Mouse (Mus musculus) urinary bladder, postnatal 4 days (tissue): ENCODE measurements at regions not wholly inside any gene's neighbourhood (a gene's known extent, or its start where the extent isn't known, plus 50 kb on each side); places are given as distances from the start of the nearest gene placed in this dataset.
A peak's percentile ranks its signal among the peaks of the same experiment; 100 is the strongest.

Experiments used
- DNase-seq, 2 experiments: peaks; one replicate each; pipeline ENCODE4 v3.0.0; 2021 to 2022; ENCODE audit warnings: low spot score in 2 of 2

DNA sequence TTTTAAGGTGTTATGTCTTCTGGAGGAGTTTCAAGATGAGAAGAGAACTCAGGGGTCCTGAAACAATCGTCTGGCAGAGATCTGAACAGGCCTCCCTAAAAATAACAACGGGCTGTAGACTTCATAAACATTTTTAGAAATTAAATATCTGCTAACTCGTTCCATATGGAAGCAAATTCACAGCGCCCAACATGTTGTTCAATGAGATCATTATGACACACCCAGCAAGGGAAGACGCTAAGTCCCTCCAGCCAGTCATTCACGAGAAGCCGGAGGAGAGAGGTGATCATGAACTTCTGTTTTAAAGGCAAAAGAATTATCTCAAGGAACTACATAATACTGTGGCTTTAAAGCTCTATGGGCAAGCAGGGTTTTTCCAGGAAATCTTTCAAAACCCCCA is 334.8 kb downstream of the Efna5 start:
- no peak for DNase-seq

DNA sequence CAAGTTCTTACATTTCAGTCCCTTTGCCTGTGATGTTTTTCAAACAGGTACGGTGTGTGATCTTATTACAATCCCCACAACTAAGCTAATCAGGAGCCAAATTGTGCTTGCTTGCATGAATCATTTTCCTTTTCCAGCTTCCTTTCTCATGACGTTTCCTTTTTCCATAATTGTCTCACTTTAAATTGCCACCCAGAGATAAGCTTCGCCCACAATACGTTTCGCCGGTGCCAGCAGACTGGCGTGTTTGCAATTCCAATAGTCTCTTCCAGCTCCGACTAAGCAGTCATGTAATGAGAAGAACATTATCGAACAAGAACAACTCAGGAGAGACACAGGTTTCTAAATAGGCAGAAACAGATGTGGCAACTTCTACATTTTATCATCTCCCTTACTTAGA is 335.8 kb downstream of the Efna5 start:
- no peak for DNase-seq

DNA sequence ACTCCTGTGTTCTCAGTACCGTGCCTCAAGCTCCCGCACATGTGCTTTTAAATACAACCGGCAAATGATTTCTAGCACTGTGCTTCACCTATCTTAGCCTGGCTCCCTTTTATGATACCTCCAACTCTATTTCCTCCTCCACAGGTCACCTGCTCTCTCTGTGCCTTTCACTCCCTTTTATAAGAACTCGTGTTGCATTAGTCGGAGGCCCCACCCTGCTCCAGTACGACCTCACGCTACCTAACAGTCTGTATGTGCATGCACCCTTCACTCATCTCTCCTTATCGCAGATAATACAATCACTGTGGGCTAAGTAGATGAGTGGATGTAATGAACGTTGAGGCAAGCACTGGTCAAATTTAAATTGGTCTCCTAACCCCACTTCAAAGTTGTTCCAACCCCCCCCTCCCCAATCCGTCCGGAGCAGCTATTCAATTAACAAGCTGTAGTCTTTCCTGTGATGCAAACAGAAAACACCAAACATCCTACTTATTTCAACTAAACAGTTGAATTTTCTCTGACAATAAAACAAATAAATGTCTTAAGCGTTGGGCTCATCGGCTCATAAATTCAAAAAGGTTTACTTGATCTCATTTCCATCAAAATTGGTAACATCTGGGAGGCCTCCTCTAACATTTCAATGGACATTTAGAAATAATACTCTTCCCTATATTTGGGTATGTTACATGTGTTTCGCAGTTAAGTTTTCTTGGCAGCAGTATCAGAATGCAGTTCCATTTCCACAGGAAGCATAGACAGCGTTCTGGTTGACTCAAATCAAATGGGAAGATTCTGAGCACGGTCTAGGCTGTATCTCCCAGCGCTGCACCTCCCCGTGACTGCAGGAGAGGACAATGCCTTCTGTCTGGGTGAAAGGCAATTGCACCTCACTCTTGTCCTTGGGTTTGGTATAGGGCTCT is 337.8 kb downstream of the Efna5 start:
- DNase-seq, result no peak

DNA sequence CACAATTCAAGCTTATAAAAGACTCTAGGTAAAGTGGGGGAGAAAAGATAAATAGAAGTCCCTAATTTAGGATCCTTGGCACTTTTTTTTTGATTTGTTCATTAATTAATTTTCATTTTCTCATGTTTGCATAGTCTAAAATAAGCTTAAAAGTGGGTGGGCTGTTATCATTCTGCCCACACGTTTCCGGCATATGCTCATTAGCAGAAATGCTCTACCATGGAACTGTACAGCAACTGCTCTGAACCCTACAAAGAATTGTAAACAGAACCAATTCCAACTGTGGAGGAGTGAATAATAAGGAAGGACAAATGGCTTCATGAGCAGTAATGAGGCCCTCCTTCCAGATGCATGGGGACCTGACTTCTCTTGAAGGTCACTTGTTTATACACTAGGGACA is 351.2 kb downstream of the Efna5 start:
- no peak for DNase-seq

DNA sequence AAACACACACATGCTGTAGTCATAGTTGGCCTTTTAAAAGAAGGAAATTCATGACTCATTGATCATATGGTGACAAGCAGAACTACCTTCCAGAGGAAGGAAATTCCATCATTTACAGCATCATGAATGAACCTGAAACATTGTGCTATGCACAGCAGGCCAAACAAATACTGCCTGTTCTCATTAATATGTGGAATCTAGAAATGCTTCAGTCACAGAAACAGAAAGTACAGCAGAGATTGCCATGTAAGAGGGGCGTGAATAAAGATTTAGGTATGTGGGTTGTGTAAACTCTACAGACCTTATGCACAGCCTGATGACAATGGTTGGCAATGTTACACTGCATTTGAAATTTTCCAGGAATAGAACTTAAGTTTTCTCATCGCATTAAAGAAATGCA is 353.6 kb downstream of the Efna5 start:
- DNase-seq, result no peak

DNA sequence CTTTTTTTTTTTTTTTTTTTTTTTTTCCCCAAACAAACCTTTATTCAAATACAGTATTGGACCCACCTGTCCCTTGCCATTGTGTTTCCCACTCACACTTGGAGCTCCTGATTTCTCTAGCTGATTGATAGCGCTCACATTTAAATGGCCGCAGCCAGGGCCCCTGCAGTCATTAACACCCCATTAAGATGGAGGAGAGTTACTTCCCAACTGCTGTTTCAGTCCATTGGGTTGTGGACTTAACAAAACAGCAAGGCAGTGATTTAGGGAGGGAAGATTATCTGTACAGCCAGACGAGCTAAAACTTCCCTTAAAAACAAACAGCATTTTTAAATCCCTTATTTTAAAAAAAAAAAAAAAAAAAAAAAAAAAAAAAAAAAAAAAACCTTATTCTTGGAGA is 367.5 kb downstream of the Efna5 start:
- no peak for DNase-seq

DNA sequence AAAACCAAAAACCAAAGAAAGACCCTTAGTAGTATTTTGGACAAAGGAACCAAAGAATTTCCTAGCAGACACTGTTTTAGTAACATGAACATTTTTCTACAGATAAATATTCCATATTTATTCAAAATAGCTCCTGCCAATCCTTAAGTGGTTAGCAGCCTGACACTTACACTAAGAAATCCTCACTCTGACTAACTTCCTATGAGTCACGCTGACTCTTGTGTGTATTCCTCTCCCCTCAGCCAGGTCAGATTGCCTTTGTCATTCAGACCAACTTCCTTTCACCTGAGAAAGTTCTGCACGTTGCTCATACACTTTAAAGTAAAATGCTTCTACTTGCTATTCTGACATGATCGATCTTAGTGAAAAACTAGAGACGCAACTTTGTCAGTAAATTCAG is 370.9 kb downstream of the Efna5 start:
- DNase-seq, result no peak

DNA sequence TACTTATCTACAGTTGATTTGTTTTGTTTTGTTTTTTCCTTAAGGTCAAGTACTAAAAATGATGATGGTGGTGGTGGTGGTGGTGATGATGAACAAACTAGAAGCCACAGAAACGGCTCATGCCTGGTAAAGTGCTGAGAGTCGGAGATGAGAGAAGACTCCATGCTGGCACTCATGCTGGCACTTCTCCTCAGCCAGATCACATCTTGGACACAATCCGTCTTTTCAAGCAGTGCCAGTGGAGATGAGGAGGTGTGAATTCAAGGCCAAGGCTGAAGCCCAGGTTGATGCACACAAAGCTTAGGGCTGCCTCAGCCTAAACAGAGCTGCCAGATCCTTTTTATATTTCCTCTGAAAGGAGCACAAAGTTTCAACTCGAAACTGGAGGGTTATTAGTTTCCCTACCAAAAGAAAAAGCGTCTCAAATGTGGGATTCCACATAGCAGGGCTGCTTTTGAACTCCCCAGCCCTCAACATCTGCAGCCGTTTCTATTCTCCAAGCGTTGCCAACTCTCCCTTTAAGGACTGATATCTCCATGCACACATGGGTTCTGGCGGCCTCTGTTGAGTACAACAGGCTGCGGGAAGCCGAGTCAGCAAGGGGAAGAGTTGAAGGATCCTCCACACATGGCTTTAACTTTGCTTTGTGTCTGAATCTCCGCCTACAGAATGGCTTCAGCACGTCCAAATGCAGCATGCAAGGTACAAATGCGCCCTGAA is 373.2 kb downstream of the Efna5 start:
- peak in 1 of 2 experiments; percentile 24 for DNase-seq

DNA sequence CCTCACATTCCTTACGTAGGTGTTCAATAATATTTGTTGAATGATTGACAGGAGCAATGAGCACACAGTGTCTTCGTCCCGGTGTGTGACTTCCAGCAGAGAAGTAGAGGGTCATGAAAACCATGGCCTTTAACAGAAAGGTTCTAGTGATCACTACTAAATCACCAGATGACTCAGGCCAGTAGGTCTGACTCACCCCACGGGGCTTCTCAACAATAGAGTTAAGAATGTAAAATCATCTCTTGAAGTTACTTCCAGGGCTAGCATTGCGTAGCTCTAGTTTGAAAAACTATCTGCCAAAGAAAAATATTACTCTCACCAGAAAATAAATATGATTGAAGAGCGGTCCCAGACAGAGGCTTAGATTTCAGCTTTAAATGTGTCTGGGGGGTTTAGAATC is 376.4 kb downstream of the Efna5 start:
- DNase-seq, result no peak

DNA sequence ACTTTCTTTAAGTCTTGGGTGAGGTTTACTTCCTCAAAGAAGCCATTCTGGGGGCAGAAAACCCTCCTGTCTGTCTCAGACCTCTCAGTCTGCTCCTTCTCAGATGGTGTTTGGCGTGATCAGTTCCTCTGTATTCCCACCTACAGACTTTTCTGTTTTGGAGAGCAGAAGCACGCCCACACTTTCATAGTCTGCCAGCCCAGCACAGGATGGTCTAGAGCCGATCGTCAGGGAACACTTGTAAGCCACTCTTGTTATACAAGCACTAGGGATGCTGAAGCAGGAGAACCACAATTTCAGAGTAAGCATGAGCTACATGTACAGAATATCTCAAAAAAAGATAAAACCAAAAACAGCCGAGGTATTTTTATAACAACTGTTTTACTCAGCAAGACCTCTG is 410.4 kb downstream of the Efna5 start:
- DNase-seq, result no peak

DNA sequence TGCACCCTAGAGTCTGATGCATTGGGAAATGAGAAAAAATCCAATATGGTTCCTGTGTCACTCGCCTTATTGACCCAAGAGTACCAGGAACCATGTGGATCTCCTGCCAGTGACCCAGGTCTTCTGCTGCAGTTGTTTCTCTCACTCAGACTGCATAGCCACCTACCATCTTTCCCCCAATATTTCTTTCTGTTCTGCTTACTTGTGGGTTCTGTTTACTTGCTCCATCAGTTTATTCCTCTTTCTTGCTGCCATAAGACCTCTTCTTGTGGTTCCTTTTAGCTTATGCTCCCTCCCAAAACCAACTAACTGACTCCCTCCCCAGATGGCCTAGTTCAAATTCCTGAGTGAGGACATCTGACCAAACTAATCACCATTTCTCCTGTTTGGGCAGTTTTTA is 411.8 kb downstream of the Efna5 start:
- no peak for DNase-seq

DNA sequence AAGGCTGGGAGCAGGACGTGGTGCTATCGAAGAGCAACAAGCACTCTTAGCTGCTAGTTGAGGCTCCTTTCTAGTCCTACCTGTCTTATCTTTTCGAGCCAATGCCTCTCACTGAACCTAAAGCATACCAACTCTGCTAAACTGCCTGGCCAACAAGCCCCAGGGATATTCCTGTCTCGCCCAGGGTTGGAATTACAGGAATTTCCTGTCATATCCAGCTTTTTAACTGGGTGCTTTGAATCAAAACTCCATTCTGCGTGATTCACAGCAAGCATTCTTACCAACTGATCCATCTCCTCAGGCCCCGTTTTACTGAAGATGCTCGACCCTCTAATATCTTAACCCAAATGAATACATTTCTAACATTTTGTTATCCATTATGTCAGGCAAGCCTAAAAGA is 412.3 kb downstream of the Efna5 start:
- no peak for DNase-seq

DNA sequence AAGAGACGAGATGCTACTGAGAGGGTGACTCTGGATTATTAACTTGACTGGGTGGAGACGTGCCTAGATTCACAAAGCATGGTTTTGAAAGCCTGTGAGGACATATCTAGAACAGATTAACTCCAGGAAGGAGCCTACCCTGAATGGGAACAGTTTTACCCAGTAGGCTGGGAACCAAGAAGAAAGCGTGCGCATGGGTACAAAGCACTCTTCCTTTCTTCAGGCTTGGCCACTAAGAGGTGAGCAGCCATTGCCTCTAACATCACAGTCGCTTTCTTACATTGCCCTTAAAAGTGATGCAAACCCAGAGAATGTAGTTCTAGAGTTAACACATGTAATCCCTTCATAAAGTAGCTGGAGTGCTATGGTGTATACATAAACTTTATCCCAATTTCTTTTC is 414.0 kb downstream of the Efna5 start:
- DNase-seq, result no peak

DNA sequence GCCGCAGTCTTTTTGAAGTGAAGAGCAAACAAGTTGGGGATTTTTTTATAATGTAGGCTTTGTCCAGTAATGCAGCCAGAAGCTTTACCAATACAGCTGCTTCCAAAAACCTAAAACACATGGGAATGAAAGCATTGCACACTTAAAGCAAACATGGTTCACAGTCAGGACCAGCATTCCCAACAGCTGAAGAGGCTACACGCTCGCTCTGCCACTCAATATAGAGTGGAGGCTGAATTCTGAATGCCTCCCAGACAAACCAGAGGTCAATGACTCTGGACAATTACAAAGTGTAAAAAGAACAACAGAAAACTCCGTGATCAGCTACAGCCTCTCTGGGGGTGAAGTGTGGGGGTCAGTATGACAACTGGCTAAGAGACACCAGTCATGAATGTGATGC is 416.1 kb downstream of the Efna5 start:
- DNase-seq, result no peak

DNA sequence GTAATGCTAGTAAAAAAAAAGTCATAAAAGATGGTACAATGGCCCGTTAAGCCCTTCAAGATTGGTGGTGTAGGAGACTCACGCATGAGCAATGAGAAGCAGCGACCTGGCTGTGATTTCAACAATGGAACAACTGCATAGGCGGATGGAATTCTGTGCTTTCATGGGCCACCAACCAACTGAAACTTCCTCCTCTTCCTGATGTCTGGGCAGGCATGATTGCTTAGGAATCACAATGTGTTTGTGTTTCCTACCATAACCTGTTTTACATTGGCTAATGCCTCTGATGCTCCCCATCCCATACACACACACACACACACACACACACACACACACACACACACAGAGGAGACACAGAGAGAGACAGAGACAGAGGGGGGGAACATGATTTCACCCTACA is 416.9 kb downstream of the Efna5 start:
- DNase-seq, result no peak

DNA sequence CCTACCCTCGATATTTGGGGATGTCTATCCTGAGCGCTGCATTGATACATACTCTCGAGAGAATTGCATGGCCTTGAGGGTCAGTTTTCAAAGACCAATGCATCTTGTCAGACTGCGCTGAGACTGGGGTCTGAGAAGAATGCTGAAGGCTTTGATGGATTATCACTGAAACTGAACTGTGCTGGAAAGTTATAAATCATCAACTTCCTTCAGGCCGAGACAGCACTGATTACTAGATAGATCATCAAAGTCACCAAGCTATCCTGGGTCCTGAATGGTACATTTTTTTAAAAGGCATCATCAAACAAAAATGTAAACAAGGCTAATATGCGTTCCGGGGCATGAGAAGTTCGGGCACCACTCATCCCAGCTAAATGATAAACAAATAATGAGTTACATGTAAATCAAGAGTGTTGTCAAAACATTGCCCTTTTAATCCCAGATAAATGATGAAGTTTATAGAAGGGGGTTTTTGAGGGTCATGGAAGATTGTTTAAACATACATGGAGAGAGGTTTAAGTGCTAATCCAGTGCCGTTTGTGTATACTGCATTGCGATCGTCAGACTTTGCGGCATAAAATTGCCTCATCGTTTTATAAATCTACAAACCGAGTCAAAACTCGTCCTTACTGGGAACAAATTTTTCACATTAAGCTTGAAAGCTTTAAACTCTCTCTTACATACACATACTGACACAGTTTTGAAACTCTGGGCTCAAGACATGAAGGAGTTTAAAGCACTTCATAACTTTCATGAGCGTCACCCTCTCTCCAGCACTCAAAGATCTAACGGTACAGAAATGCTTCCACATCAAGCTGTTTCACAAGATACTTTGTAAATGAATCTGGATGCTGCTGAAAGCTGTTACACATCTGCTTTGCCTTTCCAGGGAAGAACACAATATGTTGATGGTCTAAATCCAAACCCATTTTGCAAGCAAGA is 419.5 kb downstream of the Efna5 start:
- DNase-seq, result no peak

DNA sequence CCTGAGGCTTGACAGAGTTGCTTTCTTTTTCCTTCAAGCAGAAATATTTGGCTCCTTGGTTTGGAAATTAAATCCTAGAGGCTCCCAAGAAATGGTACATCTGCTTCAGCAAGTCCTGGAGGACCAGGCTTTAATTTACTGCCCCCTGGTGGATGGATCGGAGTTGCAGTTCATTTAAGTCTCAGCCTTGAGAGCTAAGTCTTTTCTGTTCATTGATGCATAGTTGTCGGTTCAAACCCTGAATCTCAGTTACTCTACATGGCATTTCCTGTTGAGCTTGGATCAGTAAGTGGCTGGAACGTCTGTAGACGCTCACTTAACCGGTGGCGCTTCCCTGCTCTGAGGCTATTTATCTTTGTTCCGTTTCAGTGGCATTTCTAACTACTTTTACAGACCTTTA is 422.2 kb downstream of the Efna5 start:
- peak; percentile 39 to 75 for DNase-seq

DNA sequence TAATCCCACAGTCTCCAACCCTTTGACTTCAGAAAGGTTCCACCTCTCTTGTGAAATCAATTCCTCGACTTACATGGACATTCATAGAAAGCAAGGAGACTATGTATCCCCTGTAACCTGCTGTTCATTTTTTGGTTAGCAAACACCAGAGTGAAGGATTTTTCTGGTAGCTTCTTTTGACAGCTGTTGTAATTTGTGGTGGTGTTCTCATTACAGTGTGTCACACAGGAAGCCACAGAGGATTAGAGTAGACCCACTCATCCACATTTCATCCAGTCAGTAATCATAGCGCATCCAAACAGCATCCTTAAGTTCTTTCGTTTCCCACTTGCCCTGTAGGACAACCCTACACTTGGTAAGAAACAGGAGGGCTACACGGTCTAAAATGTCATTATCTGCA is 443.1 kb downstream of the Efna5 start:
- no peak for DNase-seq

DNA sequence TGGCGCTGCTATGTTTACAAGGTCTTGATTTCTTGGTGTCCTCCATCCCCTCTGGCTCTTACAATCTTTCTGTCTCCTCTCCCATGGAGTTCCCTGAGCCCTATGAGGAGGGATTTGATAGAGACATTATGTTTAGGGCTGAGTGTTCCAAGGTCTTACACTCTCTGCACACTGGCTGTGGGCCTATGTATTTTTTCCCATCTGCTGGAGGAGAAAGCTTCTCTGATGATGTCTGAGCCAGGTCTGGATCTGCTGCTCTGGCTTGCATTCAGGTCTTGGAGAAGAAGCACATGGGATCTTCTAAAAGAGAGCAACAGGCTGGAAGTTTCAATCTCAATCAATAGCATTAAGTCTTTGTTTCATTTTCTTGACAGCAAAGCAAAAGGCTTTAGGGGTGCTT is 445.1 kb downstream of the Efna5 start:
- peak in 1 of 2 experiments; percentile 36 for DNase-seq

DNA sequence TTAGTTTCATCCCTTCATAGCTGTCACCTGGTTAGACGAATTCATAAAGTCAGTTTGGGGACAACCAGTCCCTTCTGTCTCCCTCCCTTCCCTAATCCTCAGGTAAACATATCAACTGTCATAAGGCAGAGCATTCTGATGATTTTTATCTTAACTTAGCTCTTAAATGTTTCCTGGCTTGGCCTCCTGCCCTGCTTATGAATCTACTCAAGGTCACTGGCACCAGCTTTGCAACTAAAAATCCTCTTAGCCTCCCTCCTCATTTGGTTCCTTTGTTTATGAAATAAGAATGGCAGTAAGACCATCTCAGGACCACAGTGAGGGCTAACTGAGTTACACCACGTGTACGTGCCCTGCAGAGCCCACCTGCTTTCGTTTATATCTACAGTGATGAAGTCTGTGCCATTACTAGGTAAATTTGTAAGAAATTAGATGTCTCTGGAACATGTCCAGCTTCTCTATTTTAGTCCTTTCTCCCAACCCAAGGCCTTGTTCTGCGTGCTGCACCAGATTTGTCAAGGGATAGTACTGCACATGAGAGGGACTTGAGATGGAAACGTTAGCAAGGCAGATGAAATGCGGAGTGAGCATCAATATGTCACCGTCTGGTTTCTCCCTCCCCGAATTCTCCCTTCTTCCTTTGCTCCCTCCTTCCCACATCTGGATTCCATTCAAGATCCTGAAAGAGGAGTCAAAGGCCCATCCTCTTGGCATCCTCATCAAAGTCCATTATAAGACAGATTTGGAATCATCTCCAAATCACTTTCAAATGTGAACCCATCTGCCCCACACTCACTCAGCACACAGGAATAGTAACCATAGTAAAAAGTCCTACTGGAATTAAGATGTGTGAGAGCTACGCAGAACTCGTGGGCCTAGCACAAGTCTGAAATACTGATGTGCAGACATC is 457.4 kb downstream of the Efna5 start:
- no peak for DNase-seq

DNA sequence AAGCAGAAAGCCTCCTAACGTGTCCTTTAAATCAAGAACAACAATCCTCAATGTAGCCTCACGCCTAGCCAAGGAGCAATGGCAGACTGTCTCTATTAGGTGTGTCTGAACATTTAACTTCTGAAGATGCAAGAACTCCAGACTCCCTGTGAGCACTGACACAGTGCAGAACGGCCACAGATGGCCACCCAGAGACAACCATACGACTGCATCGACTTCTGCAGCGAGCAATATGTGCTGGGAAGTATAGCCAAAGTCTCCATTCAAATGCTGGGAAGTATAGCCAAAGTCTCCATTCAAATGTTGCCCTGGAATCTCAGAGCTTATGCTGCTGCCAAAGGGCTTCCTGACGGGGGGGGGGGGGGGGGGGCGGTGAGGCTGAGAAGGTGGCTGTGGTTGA is 463.5 kb downstream of the Efna5 start:
- no peak for DNase-seq
